Mouse (Mus musculus): Measurements from ENCODE around the gene Dppa4. TPM values are rescaled to one million over a fixed set of nuclear protein-coding genes. Genes with fewer than 3 reads are reported as not detected.

The Dppa4 gene
- not detected in 2 replicates for polyA plus RNA-seq (2012; rRNA removed; ENCODE audit: low replicate concordance)

GRCm38 (mm10) chr16:48283517-48283916 lies at the start of gene Dppa4:
Gene Dppa4, plus strand, starts transcription at chr16:48283733.

DNA sequence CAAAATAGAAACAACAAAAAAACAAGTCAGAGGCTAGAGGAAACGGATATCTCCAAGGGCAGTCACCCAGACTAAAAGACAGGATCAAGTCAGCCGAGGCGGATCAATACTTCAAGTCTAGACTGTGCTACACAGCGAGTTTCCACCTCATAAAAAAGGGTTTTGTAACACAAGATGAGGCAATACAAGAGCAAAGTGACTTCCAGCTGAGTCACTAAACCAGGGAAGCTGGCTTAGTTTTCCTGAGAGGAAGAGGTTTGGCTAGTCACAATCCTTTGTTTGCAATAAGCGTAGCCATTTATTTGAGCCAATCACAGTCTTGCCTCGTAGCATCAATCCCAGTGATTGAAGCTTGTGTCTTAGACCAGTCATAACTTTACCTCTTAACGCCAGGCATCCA lies 20.0 kb downstream of the Dppa4 start, which contains the start of gene Dppa2:
TSS of gene Dppa2 (plus strand) at position 400 of the 400 bp plus-strand sequence.

Other genes starting within 250 kb of the Dppa4 start
- not detected in 2 replicates for gene Dppa2, start 20.2 kb downstream of the Dppa4 start, polyA plus RNA-seq (2012; rRNA removed; ENCODE audit: low replicate concordance)
- gene Gm5485, start 128.7 kb downstream of the Dppa4 start, polyA plus RNA-seq (2012; rRNA removed; ENCODE audit: low replicate concordance) = 15.1 and 20.3 TPM in 2 replicates
- 0.02 TPM in 1 of 2 replicates, not detected in the other for gene Morc1, start 147.5 kb downstream of the Dppa4 start, polyA plus RNA-seq (2012; rRNA removed; ENCODE audit: low replicate concordance)

Measured in duodenum, adult 2 months (tissue).